Mouse (Mus musculus): ENCODE measurements around the gene Zfp28. TPM values are rescaled to one million over a fixed set of nuclear protein-coding genes. Genes with fewer than 3 reads are reported as not detected.

The Zfp28 gene
- polyA plus RNA-seq (2012; rRNA removed) = 1.3 and 1.4 TPM in 2 replicates

GRCm38 (mm10) chr7:6383044-6383455 is at the start of gene Zfp28:
Gene Zfp28 (plus strand): TSS chr7:6383295.

GRCm38 (mm10) chr7:6343501-6344071 is 39.5 kb upstream of the Zfp28 start, which contains the start of gene Gm3854:
Gene Gm3854 (plus strand): TSS chr7:6343759.

GRCm38 (mm10) chr7:6363047-6363488 is 20.0 kb upstream of the Zfp28 start, which contains the start of gene Zfp78:
Gene Zfp78 (plus strand): TSS chr7:6363280.

GRCm38 (mm10) chr7:6397996-6398975 is 15.2 kb downstream of the Zfp28 start, which contains the start of gene Smim17:
Gene Smim17 (plus strand): TSS chr7:6398715.

GRCm38 (mm10) chr7:6410043-6410442 is 26.9 kb downstream of the Zfp28 start, which contains the start of gene Gm20715:
Gene Gm20715 (plus strand): TSS chr7:6410277.

GRCm38 (mm10) chr7:6438388-6438787 is 55.3 kb downstream of the Zfp28 start, which contains the start of gene Olfr1344:
Gene Olfr1344 (plus strand): TSS chr7:6438688.

Other genes starting within 250 kb of the Zfp28 start
- 16.4 and 21.9 TPM in 2 replicates for gene Zfp787, start 227.3 kb upstream of the Zfp28 start, polyA plus RNA-seq (2012; rRNA removed)
- gene Zfp444, start 211.1 kb upstream of the Zfp28 start, polyA plus RNA-seq (2012; rRNA removed) = 16.6 and 19.2 TPM in 2 replicates
- gene Galp, start 186.2 kb upstream of the Zfp28 start, polyA plus RNA-seq (2012; rRNA removed) = not detected in 2 replicates
- not detected in 2 replicates for gene Zscan5b, start 161.0 kb upstream of the Zfp28 start, polyA plus RNA-seq (2012; rRNA removed)
- gene Epp13, start 130.6 kb upstream of the Zfp28 start, polyA plus RNA-seq (2012; rRNA removed) = not detected in 2 replicates
- gene Zfp667, start 96.7 kb upstream of the Zfp28 start, polyA plus RNA-seq (2012; rRNA removed) = 1.1 TPM in 2 replicates
- gene Zfp583, start 52.0 kb upstream of the Zfp28 start, polyA plus RNA-seq (2012; rRNA removed) = 0.52 and 0.60 TPM in 2 replicates
- 0.08 and 0.13 TPM in 2 replicates for gene Gm3854, start 39.5 kb upstream of the Zfp28 start, polyA plus RNA-seq (2012; rRNA removed)
- gene Zfp78, start 20.0 kb upstream of the Zfp28 start, polyA plus RNA-seq (2012; rRNA removed) = 0.50 and 0.55 TPM in 2 replicates
- gene Smim17, start 15.4 kb downstream of the Zfp28 start, polyA plus RNA-seq (2012; rRNA removed) = not detected in 2 replicates
- not detected in 2 replicates for gene Gm20715, start 27.0 kb downstream of the Zfp28 start, polyA plus RNA-seq (2012; rRNA removed)
- not detected in 2 replicates for gene Olfr1344, start 55.4 kb downstream of the Zfp28 start, polyA plus RNA-seq (2012; rRNA removed)
- not detected in 2 replicates for gene Olfr1336, start 72.9 kb downstream of the Zfp28 start, polyA plus RNA-seq (2012; rRNA removed)
- gene Olfr1346, start 83.8 kb downstream of the Zfp28 start, polyA plus RNA-seq (2012; rRNA removed) = not detected in 2 replicates
- not detected in 2 replicates for gene Olfr5, start 103.6 kb downstream of the Zfp28 start, polyA plus RNA-seq (2012; rRNA removed)
- gene Olfr1347, start 116.5 kb downstream of the Zfp28 start, polyA plus RNA-seq (2012; rRNA removed) = not detected in 2 replicates
- not detected in 2 replicates for gene Olfr1348, start 125.5 kb downstream of the Zfp28 start, polyA plus RNA-seq (2012; rRNA removed)
- gene Olfr1349, start 139.7 kb downstream of the Zfp28 start, polyA plus RNA-seq (2012; rRNA removed) = not detected in 2 replicates
- not detected in 2 replicates for gene Olfr1350, start 181.5 kb downstream of the Zfp28 start, polyA plus RNA-seq (2012; rRNA removed)

Data from liver, embryonic 18 days (tissue).